Mouse (Mus musculus) G1E-ER4 (cell line): Measurements from ENCODE around the gene Sgta. TPM values are rescaled to one million over a fixed set of nuclear protein-coding genes. Genes with fewer than 3 reads are reported as not detected.

Experiments
- GATA1 ChIP-seq: IDR thresholded peaks from one replicate; pipeline ENCODE4 v1.8.0; 2012; ENCODE audit warnings: low read length, inconsistent platforms
- polyA plus RNA-seq: library from polyadenylated mRNA; stranded (reverse); fragments of >175 nt; gene quantifications from 2 replicates; pipeline ENCODE4 v1.2.3, GENCODE M21; 2012

Gene Sgta
- polyA plus RNA-seq, 1 experiment = 216 TPM

DNA sequence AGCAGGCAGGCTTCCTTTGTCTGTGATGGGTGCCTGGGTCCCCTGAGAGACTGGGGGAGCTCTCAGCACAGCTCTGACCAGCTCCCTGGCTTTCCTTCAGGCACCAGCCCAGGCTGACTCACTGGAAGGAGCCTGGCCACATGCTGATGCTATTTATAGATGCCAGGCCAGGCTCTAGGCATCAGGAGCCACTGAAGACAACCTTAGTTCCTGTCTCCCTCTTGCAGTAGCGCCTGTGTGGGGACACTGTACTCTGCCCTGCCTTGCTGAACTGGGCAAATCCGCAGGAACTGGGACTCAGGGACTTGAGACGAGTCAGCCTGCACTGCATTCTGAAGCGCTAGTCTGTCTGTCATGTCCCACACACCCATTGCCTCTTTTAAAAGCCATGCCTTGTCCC is 32.6 kb downstream of the Sgta start:
- no peak for TF ChIP-seq GATA1

- TF ChIP-seq GATA1 = no peak
These were observed 33.1 kb downstream of the Sgta start for GRCm38 (mm10) chr10:81026857-81027256.

- TF ChIP-seq GATA1 = no peak
These were observed 34.2 kb downstream of the Sgta start, which contains the start of gene Diras1 for GRCm38 (mm10) chr10:81025639-81026275. Diras1 (minus strand) TSS chr10:81025662.

DNA sequence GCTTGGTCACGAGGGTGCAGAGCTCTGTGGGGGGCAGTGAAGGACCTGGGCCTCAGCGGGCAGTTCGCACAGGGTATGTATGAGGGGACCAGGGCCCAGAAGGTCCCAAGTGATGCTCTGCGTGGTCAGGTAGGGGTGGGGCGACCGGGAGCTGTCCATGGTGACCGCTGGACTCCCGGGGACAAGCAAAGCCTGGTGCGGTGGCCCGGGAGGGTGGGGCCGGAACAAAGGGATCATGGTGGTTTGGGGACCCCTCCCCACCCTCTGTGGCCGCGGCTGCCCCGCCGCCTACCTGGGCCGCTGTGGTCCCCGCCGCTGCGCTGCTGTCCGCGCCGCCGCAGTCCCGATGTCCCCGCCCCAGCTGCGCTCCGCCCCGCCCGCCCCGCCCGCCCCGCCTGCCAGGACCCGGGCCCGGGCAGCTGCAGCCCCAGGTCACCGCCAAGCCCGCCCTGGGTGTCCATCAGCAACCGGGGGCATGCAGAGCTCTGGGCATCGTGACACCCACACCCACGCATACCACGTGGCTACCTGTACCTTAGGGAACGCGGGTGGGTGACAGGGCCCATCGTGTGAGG is 34.8 kb downstream of the Sgta start:
- no peak for TF ChIP-seq GATA1

DNA sequence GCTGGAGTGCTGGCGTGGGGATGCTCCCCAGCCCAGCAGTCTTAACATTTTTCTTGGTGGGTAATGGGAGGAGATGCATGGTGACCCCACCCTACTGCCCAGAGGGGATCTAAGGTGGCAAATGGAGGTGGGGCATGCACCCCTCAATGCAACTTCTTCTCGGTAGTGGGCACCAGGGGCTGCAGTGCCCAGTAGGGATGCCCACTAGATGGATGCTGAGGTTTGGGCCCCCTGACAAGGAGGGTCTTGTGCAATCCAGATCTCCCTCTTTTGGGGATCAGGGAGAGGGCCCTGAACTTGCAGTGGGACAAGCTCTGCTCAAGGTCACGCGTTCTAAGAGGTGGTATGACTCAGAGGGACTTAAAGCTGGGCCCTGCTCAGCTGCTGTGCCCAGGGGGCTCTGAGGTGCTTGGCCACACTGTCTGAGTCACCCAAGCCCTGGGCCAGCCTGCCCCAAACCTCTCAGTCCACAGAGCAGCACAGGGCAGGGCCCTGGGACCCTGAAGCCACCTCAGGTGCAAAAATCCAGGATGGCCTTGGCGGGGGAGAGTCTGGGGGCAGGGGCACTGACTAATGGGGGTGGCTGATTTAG is 35.5 kb downstream of the Sgta start:
- TF ChIP-seq GATA1 = no peak

- no peak for TF ChIP-seq GATA1
These were observed 37.2 kb downstream of the Sgta start for GRCm38 (mm10) chr10:81022744-81023143.

DNA sequence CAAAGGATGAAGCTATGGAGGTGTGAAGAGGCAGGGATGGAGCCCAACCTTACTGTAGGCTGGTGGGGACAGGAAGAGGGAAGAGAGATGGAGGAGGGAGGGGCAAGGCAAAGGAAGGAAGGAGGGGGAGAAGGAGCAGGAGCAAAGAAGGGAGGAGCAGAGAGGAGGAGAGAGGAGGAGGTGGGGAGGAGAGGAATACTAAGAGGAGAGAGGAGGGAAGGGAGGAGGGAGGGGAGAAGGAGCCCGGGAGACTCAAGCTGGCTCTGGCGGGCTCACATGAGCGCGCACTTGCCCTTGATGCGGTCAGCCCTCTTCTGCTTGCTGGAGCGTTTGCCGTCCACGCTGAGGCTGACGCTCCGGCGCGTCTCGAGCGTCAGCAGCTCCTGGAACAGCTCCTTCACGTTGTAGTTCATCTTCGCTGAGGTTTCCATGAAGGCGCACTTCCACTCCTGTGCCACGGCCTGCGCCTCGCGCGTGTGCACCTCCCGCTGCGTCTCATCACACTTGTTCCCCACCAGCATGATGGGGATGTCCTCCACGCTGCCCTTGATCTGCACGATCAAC is 38.4 kb downstream of the Sgta start:
- no peak for TF ChIP-seq GATA1

DNA sequence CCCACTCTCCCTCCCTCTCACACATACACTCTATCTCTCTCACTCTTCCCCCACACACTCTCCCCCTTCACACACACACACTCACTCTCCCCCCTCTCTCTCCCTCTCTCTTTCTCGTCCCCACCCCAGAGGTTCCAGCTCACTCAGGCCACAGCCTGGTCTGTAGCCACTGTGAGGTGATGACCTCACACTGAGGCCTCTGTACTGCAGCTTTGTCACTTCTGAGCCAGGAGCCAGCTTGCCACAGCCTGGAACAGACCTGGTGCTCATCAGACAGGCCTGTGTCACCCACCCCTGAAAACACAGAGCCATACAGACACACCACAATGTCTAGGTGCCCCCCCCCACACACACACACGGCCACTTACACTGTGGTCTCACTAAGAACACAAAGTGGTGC is 39.8 kb downstream of the Sgta start:
- TF ChIP-seq GATA1 = no peak

DNA sequence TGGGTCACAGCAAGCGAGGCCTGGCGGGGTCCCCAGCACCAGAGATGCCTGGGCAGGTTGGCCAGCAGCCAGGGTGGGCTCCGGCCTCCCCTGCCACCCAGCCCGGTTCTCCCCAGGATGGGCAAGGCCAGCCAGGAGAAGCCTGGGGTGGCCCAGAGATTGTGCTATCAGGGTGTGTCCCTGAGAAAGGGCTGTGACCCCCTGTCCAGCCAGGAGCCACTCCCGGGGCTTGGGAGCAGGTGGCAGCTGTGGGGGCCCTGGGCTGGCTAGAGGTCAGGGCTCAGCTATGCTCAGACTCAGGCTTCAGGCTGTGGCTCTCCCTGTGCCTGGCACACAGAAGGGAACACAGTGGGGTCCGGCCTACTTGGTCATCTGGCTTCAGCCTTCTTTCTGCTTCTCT is 40.3 kb downstream of the Sgta start:
- TF ChIP-seq GATA1 = no peak

DNA sequence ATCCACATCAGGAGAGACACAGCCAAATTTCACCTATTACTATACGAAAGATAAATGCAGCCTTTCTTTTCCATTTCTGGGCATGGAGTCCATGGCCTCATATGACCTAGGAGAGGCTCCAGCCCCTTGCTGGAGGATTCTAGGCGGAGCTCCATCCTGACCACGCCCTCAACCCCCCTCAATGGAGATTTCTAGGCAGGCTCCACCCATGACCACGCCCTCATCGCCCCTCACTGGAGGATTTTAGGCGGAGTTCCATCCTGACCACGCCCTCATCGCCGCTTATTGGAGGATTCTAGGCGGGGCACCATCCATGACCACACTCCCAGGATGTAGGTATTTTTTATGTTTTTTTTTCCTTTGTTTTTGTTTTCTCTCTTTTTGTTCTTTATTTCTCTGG is 41.7 kb downstream of the Sgta start:
- TF ChIP-seq GATA1 = no peak

- no peak for TF ChIP-seq GATA1
These were observed 43.3 kb downstream of the Sgta start for GRCm38 (mm10) chr10:81016645-81017044.

DNA sequence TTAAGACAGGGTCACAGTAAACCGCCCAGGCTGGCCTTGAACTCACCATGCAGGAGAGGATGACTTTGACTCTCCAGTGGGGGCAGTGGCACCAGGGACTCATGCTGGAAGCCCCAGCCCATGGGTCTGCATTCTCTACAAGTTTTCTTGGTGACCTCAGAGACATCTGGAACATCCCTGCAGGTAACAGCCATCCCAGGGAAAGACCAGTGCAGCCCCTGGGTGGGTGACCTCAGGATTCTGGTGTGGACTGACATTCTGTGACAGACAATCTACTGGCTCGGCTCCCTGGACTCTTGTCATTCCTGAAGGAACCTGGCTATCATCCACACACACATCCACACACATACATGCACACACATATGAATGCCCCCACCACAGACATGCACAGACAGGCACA is 44.3 kb downstream of the Sgta start:
- no peak for TF ChIP-seq GATA1

- no peak for TF ChIP-seq GATA1
These were observed 45.3 kb downstream of the Sgta start, which contains the start of gene Gng7 for GRCm38 (mm10) chr10:81014393-81015384. Gng7 (minus strand) TSS chr10:81014945.

- TF ChIP-seq GATA1 = no peak
These were observed 49.1 kb downstream of the Sgta start for GRCm38 (mm10) chr10:81010851-81011250.

- TF ChIP-seq GATA1 = no peak
These were observed 52.7 kb downstream of the Sgta start for GRCm38 (mm10) chr10:81007240-81007639.
